Mouse (Mus musculus) hindbrain, embryonic 13.5 days (tissue): Measurements from ENCODE around the gene Tbrg1. TPM values are rescaled to one million over a fixed set of nuclear protein-coding genes. Genes with fewer than 3 reads are reported as not detected.
A peak's percentile ranks its signal among the peaks of the same experiment; 100 is the strongest.

ENCODE experiments used
- ATAC-seq: fragments of 200-750 bp; cut with Nextera tagmentation; 2 replicates; pipeline ENCODE4 v1.8.0; 2017; ENCODE audit warnings: moderate TSS enrichment; ENCODE audit not compliant: low FRiP score
- H3K27ac ChIP-seq: fragments of 300-500 bp; sonication (generic); 2 replicates; pipeline ENCODE4 v1.5.1; 2015; ENCODE audit warnings: inconsistent platforms, mild to moderate bottlenecking, moderate library complexity
- H3K27me3 ChIP-seq: fragments of 300-500 bp; sonication (generic); 2 replicates; pipeline ENCODE4 v1.6.1; 2015; ENCODE audit warnings: mild to moderate bottlenecking, inconsistent platforms
- H3K36me3 ChIP-seq: fragments of 300-500 bp; sonication (generic); 2 replicates; pipeline ENCODE4 v1.6.1; 2015; ENCODE audit warnings: mild to moderate bottlenecking, inconsistent platforms
- H3K4me1 ChIP-seq: fragments of 300-500 bp; sonication (generic); replicated peaks from 2 replicates; pipeline ENCODE4 v1.6.1; 2015; ENCODE audit warnings: inconsistent platforms
- H3K4me2 ChIP-seq: fragments of 300-500 bp; sonication (generic); 2 replicates; pipeline ENCODE4 v1.6.1; 2015; ENCODE audit warnings: inconsistent platforms, mild to moderate bottlenecking, moderate library complexity
- H3K4me3 ChIP-seq: fragments of 300-500 bp; sonication (generic); 2 replicates; pipeline ENCODE4 v1.5.1; 2015; ENCODE audit warnings: mild to moderate bottlenecking, inconsistent platforms
- H3K9ac ChIP-seq: fragments of 300-500 bp; sonication (generic); 2 replicates; pipeline ENCODE4 v1.6.1; 2015; ENCODE audit warnings: mild to moderate bottlenecking, inconsistent platforms
- H3K9me3 ChIP-seq: fragments of 300-500 bp; sonication (generic); 2 replicates; pipeline ENCODE4 v1.6.1; 2016; ENCODE audit warnings: inconsistent platforms
- WGBS: fragments of 180-500 bp; shearing (Covaris S2); methylation state at CpG from one replicate; pipeline ENCODE4 v1.1.7; 2015; 5-methylcytosine and 5-hydroxymethylcytosine counted together
- polyA plus RNA-seq: library from polyadenylated mRNA; unstranded; fragments of >200 nt; fragmentation: Nextera tagmentation; extraction: Ambion mirVana; gene quantifications from 2 replicates; pipeline ENCODE4 v1.2.1, GENCODE M21; 2015

Gene Tbrg1
- polyA plus RNA-seq, 1 experiment from 2014 or later: 89.2 TPM

GRCm38 (mm10) chr9:37627263-37627662 lies 29.8 kb downstream of the Tbrg1 start:
- WGBS: 96% methylated on average over 1 of the region's 1 CpGs
- Histone ChIP-seq H3K4me1 (peaks cover 29% of the 10 kb centered on the region), H3K4me2 (no peak overlapping the region), H3K4me3 (no peak overlapping the region), H3K27ac (no peak overlapping the region), H3K9me3 (no peaks in the 10 kb centered on the region), H3K9ac (no peak overlapping the region), H3K36me3 (no peaks in the 10 kb centered on the region), H3K27me3 (no peaks in the 10 kb centered on the region)
- ATAC-seq: no peak

DNA sequence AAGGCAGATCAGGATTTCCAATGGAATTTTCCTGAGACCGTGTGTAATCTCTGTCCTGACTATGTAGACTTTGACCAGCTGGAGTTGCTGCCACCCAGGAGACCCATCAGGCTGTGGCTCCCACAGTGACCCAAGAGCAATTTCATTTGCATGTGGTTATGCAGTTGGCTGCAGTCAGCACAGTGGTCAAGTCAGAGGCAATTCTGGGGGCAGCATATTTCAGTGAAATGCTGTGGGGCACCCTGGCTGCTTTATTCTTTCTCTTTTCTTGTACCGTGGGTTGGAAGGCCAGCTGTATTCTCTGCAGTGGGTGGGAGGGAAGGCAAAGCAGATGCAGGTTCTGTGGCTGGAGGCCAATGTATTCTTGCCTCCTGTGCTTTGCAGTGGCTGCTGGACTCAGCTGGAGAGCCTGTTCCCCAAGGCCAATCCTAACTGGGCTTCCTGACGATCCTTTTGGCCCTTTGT lies 31.0 kb downstream of the Tbrg1 start:
- H3K9ac ChIP-seq: peak overlapping the region; percentile 59; the same call in 1 of the 2 replicates
- H3K27me3 ChIP-seq: no peaks in the 10 kb centered on the region
- no peaks in the 10 kb centered on the region for H3K36me3 ChIP-seq
- WGBS: 4% methylated on average over 3 of the region's 3 CpGs
- H3K4me2 ChIP-seq: peak overlapping the region; percentile 40
- H3K4me1 ChIP-seq: peaks cover 29% of the 10 kb centered on the region
- H3K27ac ChIP-seq: peak overlapping the region; percentile 91
- peak; percentile 46 for ATAC-seq
- H3K4me3 ChIP-seq: peak overlapping the region; percentile 19
- no peaks in the 10 kb centered on the region for H3K9me3 ChIP-seq

DNA sequence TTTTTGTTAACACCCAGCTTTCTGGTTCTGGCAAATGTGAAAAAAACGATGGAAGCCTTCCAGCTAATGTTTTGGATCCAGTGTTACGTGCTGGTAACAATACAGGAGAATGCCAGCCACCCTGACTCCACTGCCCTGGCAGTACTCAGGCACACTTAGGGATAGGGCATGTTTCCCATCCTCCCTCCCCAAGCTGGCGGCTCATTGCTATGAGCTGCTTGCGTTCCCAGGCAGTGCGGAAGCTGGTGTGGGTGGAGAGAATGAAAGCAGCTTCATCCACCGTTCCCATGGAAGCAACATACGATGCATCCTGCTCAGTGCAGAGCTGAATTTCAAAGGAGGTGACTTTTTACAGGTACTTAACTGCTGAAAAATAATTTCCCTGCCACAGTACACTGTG lies 31.5 kb downstream of the Tbrg1 start:
- peak; percentile 92 for ATAC-seq
- H3K9ac ChIP-seq: peak overlapping the region; percentile 59
- peak overlapping the region; percentile 19 for H3K4me3 ChIP-seq
- no peaks in the 10 kb centered on the region for H3K36me3 ChIP-seq
- peak overlapping the region; percentile 91 for H3K27ac ChIP-seq
- H3K4me2 ChIP-seq: peak overlapping the region; percentile 40
- peaks cover 29% of the 10 kb centered on the region for H3K4me1 ChIP-seq
- H3K27me3 ChIP-seq: no peaks in the 10 kb centered on the region
- WGBS: 8% methylated on average over 7 of the region's 7 CpGs
- no peaks in the 10 kb centered on the region for H3K9me3 ChIP-seq

GRCm38 (mm10) chr9:37625129-37625528 lies 32.0 kb downstream of the Tbrg1 start:
- no peak overlapping the region for H3K4me3 ChIP-seq
- peak overlapping the region; percentile 91 for H3K27ac ChIP-seq

DNA sequence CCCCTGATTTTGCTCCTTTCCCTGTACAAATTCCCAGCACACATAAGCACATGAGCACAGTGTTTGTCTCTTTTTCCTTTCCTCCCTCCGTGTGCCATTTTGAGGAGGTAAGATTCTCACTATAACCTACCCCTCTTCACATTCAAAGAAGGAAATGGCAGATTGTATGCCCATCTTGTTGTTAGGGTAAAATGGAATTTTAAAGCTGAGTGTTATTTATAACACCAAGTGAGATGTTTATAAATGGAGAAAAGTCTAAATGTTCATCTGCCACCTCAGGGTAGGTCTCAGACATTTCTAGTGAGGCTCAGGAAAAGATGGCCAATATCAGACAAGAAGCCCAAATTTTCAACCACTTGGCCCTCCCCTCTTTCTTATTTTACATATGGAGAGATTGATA lies 32.6 kb downstream of the Tbrg1 start:
- Histone ChIP-seq H3K27ac (peak overlapping the region; percentile 91), H3K4me1 (peaks cover 29% of the 10 kb centered on the region), H3K9me3 (no peaks in the 10 kb centered on the region), H3K4me3 (no peak overlapping the region), H3K9ac (no peak overlapping the region), H3K4me2 (no peak overlapping the region), H3K36me3 (no peaks in the 10 kb centered on the region), H3K27me3 (0 out of 2 replicates have a peak, but pooled peaks cover 2% of the 10 kb centered on the region)
- ATAC-seq: no peak
- 69% methylated on average over 1 of the region's 1 CpGs for WGBS

More at GRCm38 (mm10) chr9:37625129-37625528, 32.0 kb downstream of the Tbrg1 start:
- peak; percentile 84 for ATAC-seq
- peak overlapping the region; percentile 59; the same call in 1 of the 2 replicates for H3K9ac ChIP-seq
- H3K4me2 ChIP-seq: peak overlapping the region; percentile 40
- H3K9me3 ChIP-seq: no peaks in the 10 kb centered on the region
- H3K36me3 ChIP-seq: no peaks in the 10 kb centered on the region
- peaks cover 29% of the 10 kb centered on the region for H3K4me1 ChIP-seq
- WGBS: 13% methylated on average over 3 of the region's 3 CpGs
- H3K27me3 ChIP-seq: no peaks in the 10 kb centered on the region

- no peak overlapping the region for H3K4me3 ChIP-seq
- 82% methylated on average over 3 of the region's 3 CpGs for WGBS
- no peak for ATAC-seq
- H3K4me2 ChIP-seq: no peak overlapping the region
- no peaks in the 10 kb centered on the region for H3K9me3 ChIP-seq
- peaks cover 29% of the 10 kb centered on the region for H3K4me1 ChIP-seq
- H3K27ac ChIP-seq: peak overlapping the region; percentile 91; the same call in 1 of the 2 replicates
- no peak overlapping the region for H3K9ac ChIP-seq
- 0 out of 2 replicates have a peak, but pooled peaks cover 2% of the 10 kb centered on the region for H3K27me3 ChIP-seq
- no peaks in the 10 kb centered on the region for H3K36me3 ChIP-seq
Measured at GRCm38 (mm10) chr9:37623981-37624380, 33.1 kb downstream of the Tbrg1 start.

DNA sequence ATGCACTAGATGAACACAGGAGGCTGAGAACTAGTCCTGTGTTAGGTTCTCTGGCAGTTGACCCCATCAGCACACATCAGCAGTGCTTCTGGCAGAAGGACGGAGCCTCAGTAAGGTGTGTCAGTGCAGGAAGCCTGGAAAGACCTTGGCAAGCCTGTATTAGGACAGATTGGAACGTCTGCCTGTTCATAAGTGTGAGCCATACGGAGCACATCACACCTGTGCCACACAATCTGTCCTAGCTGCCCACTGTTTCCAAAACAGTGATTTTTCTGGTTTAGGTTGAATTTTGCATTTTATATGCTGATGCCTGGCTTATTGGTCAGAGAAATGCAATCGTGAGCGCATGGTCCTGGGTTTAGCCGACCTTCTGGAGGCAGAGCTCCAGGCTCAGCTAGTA lies 35.8 kb downstream of the Tbrg1 start:
- ATAC-seq: no peak
- no peak overlapping the region for H3K4me2 ChIP-seq
- H3K4me1 ChIP-seq: peaks cover 23% of the 10 kb centered on the region
- no peaks in the 10 kb centered on the region for H3K9me3 ChIP-seq
- WGBS: 87% methylated on average over 6 of the region's 6 CpGs
- H3K27ac ChIP-seq: no peak overlapping the region
- H3K4me3 ChIP-seq: no peak overlapping the region
- 0 out of 2 replicates have a peak, but pooled peaks cover 2% of the 10 kb centered on the region for H3K27me3 ChIP-seq
- H3K9ac ChIP-seq: no peak overlapping the region
- H3K36me3 ChIP-seq: no peaks in the 10 kb centered on the region

DNA sequence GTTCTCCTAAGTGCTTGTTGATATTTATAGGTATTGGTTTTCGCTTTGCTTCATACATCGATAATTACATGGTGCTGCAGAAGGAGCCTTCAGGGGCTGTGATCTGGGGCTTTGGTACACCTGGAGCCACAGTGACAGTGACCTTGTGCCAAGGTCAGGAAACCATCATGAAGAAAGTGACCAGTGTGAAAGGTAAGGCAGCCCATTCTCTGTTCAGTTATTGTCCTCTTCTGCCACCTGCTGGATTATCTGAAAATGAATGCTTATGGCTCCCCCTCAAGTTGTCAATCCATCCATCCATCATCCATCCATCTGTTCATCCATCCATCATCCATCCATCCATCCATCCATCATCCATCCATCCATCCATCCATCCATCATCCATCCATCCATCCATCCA lies 40.3 kb downstream of the Tbrg1 start:
- Histone ChIP-seq H3K4me1 (peaks cover 13% of the 10 kb centered on the region), H3K9me3 (no peaks in the 10 kb centered on the region), H3K36me3 (no peaks in the 10 kb centered on the region), H3K9ac (no peak overlapping the region), H3K4me2 (no peak overlapping the region), H3K27me3 (0 out of 2 replicates have a peak, but pooled peaks cover 2% of the 10 kb centered on the region), H3K4me3 (no peak overlapping the region), H3K27ac (no peak overlapping the region)
- 64% methylated on average over 2 of the region's 2 CpGs for WGBS
- no peak for ATAC-seq

GRCm38 (mm10) chr9:37615220-37615619 lies 41.9 kb downstream of the Tbrg1 start:
- Histone ChIP-seq H3K27ac (no peak overlapping the region), H3K4me2 (no peak overlapping the region), H3K27me3 (0 out of 2 replicates have a peak, but pooled peaks cover 2% of the 10 kb centered on the region), H3K4me3 (no peak overlapping the region), H3K36me3 (no peaks in the 10 kb centered on the region), H3K9me3 (no peaks in the 10 kb centered on the region), H3K4me1 (peaks cover 13% of the 10 kb centered on the region), H3K9ac (no peak overlapping the region)
- WGBS: 70% methylated on average over 5 of the region's 5 CpGs
- no peak for ATAC-seq

GRCm38 (mm10) chr9:37614316-37614715 lies 42.8 kb downstream of the Tbrg1 start:
- peak overlapping the region; percentile 60; the same call in 1 of the 2 replicates for H3K4me3 ChIP-seq
- ATAC-seq: peak; percentile 22
- no peak overlapping the region for H3K9ac ChIP-seq

DNA sequence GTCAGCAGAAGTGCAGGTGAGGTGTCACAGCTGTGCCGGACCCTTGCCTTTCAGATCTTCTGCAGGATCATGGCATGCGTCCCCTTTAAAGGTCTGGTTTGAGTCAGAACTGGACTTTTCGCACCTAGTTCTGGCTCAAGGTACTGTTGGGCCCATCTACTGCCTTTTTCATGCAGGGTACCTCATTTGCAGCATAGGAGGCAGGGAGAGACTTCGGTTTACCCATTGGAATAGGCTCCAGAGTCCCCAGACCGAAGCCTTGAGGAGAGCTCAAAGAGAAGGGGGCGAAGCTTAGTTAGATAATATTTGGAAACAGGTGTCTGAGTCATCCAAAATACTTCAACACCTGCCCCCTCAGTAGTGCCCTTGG lies 43.2 kb downstream of the Tbrg1 start:
- Histone ChIP-seq H3K4me3 (peak overlapping the region; percentile 60), H3K36me3 (no peaks in the 10 kb centered on the region), H3K27ac (peak overlapping the region; percentile 90), H3K4me1 (peaks cover 13% of the 10 kb centered on the region), H3K4me2 (peak overlapping the region; percentile 71), H3K9ac (peak overlapping the region; percentile 86), H3K27me3 (no peaks in the 10 kb centered on the region), H3K9me3 (no peaks in the 10 kb centered on the region)
- 22% methylated on average over 6 of the region's 6 CpGs for WGBS
- ATAC-seq: peak; percentile 75

More at GRCm38 (mm10) chr9:37614316-37614715, 42.8 kb downstream of the Tbrg1 start:
- Histone ChIP-seq H3K9me3 (no peaks in the 10 kb centered on the region), H3K27me3 (no peaks in the 10 kb centered on the region), H3K4me2 (peak overlapping the region; percentile 71), H3K4me1 (peaks cover 13% of the 10 kb centered on the region), H3K27ac (no peak overlapping the region), H3K36me3 (no peaks in the 10 kb centered on the region)

DNA sequence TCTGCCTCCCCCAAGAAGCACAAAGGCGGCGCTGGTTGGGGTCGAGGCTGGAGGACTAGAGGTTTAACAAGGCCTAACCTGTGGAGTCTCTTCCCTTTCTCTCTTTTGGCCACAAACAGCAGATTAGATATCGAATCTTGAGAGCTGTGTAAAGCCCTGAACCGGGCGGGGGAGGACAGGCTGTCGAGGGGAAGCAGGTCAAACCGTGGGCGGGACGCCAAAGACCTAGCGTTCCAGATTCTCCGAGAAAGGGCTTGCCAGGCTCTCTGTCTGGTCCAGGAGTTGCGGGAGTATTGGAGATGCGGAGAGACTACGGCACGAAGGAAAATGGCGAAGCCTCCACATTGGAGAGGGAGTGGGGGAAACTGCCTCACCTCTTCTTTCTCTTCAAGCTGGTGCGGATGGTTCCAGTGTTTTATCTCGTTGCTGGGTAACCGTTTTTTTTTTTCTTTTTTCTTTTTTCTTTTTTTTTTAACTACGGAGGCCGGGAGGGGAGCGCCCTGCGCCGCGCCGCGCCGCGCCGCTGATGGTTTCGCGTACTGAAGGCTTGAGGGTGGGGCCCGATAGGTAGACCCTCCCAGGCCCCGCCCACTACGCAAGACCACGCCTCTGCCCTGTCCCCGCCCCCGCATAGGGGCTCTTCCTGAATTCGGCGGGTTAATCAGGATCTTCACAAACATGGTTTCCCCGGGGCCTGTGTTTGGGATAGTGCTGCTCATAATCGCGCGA lies 43.8 kb downstream of the Tbrg1 start, which contains the start of gene Spa17:
Gene Spa17, minus strand, starts transcription at position 541 of the 729 bp plus-strand sequence.
- peak within 1 kb of the TSS; percentile 90 for H3K27ac ChIP-seq
- H3K9ac ChIP-seq: peak within 1 kb of the TSS; percentile 86
- H3K36me3 ChIP-seq: no peaks in the 10 kb centered on the region
- H3K9me3 ChIP-seq: no peaks in the 10 kb centered on the region
- H3K4me2 ChIP-seq: peak within 1 kb of the TSS; percentile 71
- peaks cover 13% of the 10 kb centered on the region for H3K4me1 ChIP-seq
- no peaks in the 10 kb centered on the region for H3K27me3 ChIP-seq
- H3K4me3 ChIP-seq: peak within 1 kb of the TSS; percentile 60
- WGBS: under 1% methylated on average over 45 of the region's 45 CpGs
- ATAC-seq: peak; percentile 95
